Mouse (Mus musculus) megakaryocyte, embryonic 14.5 days (primary cell): Measurements from ENCODE around the gene Snrpd2.

Source experiments
- FLI1 ChIP-seq: IDR thresholded peaks from 2 replicates; pipeline ENCODE4 v1.6.1; 2012; ENCODE audit warnings: low read length, inconsistent platforms, mixed read lengths
- GATA1 ChIP-seq: IDR thresholded peaks from 3 replicates; pipeline ENCODE4 v1.6.1; 2012; ENCODE audit warnings: mixed read lengths, low read length, inconsistent platforms, borderline replicate concordance

GRCm38 (mm10) chr7:19121686-19122085 is 27.8 kb upstream of the Snrpd2 start:
- no peak for TF ChIP-seq GATA1
- TF ChIP-seq FLI1 = no peak
